Mouse (Mus musculus) brain, embryonic 14.5 days (tissue): Measurements from ENCODE around the gene Bmpr1b.

Source experiments
- CTCF ChIP-seq: fragments of 200-500 bp; IDR thresholded peaks from 2 replicates; pipeline ENCODE4 v1.5.1; 2012; ENCODE audit warnings: inconsistent platforms, mild to moderate bottlenecking, moderate library complexity, borderline replicate concordance; ENCODE audit not compliant: insufficient read depth, insufficient read length; ENCODE audit errors: extremely low read depth
- POLR2A ChIP-seq: fragments of 200-500 bp; IDR thresholded peaks from 2 replicates; pipeline ENCODE4 v1.6.1; 2012; ENCODE audit warnings: mild to moderate bottlenecking, inconsistent platforms, borderline replicate concordance; ENCODE audit not compliant: poor library complexity, insufficient read depth, insufficient read length, severe bottlenecking; ENCODE audit errors: extremely low read depth

DNA sequence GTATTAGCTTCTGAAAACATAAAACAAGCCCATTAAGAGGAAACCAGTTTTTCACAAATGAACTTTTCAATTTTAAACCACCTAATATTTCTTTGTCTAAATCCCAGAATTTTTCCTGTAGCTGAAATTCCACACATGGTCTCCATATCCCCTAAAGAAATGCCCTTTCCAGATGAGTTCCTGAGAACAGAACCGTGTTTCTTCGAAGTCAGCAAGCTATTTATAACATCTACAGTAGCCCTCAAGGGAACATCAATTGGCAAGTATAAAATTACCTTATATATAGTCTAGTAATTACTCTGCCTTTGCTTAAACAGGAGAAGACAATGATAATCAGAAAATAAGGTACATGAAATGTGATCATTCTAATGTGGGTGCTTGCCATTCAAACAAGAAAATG is 70.1 kb downstream of the Bmpr1b start:
- TF ChIP-seq CTCF (no peak), POLR2A (no peak)
